Mouse (Mus musculus) left cerebral cortex, postnatal 25 days (tissue): ENCODE measurements around the gene D430042O09Rik. TPM values are rescaled to one million over a fixed set of nuclear protein-coding genes. Genes with fewer than 3 reads are reported as not detected.
A peak's percentile ranks its signal among the peaks of the same experiment; 100 is the strongest.

Experiments used
- DNase-seq, 2 experiments: peaks; one replicate each; pipeline ENCODE4 v3.0.0; 2022; ENCODE audit warnings: low spot score in 2 of 2, mixed read lengths in 1 of 2
- intact Hi-C: fragments of 180-260 bp; cut with DNase I; formaldehyde crosslinking; loops from one replicate; pipeline ENCODE4 v1.15.1; 2025
- total RNA-seq, 2 experiments: library from RNA; stranded (reverse); gene quantifications; 2 replicates each; pipeline ENCODE4 v1.2.3; 2021

D430042O09Rik gene
- total RNA-seq, 2 experiments from 2014 or later: 21.8 to 31.6 TPM

GRCm38 (mm10) chr7:125859564-125859963, 151.9 kb downstream of the D430042O09Rik start:
- DNase-seq: no peak
- intact Hi-C loops: no loop called here

- intact Hi-C loops: no loop called here
- no peak for DNase-seq
These were observed 152.7 kb downstream of the D430042O09Rik start for GRCm38 (mm10) chr7:125860421-125860820.

GRCm38 (mm10) chr7:125864026-125864425, 156.3 kb downstream of the D430042O09Rik start:
- no peak for DNase-seq
- intact Hi-C loops: no loop called here

GRCm38 (mm10) chr7:125865234-125865633, 157.5 kb downstream of the D430042O09Rik start:
- intact Hi-C loops: no loop called here

GRCm38 (mm10) chr7:125868570-125868969, 160.9 kb downstream of the D430042O09Rik start:
- intact Hi-C loops: no loop called here
- DNase-seq: no peak

More at GRCm38 (mm10) chr7:125865234-125865633, 157.5 kb downstream of the D430042O09Rik start:
- no peak for DNase-seq

GRCm38 (mm10) chr7:125871404-125872201, 163.9 kb downstream of the D430042O09Rik start:
- intact Hi-C loops: no loop called here
- DNase-seq: peak; percentile 36 to 72

- intact Hi-C loops: no loop called here
- DNase-seq: peak in 1 of 2 experiments; percentile 44
These were observed 164.5 kb downstream of the D430042O09Rik start for GRCm38 (mm10) chr7:125872202-125872580.

- intact Hi-C loops: no loop called here
- DNase-seq: no peak
These were observed 165.2 kb downstream of the D430042O09Rik start for GRCm38 (mm10) chr7:125872874-125873273.

- DNase-seq: no peak
- intact Hi-C loops: no loop called here
These were observed 166.3 kb downstream of the D430042O09Rik start for GRCm38 (mm10) chr7:125873971-125874495.

GRCm38 (mm10) chr7:125878040-125878439, 170.4 kb downstream of the D430042O09Rik start:
- DNase-seq: no peak
- intact Hi-C loops: no loop called here

- intact Hi-C loops: no loop called here
- no peak for DNase-seq
These were observed 175.5 kb downstream of the D430042O09Rik start for GRCm38 (mm10) chr7:125883232-125883631.

GRCm38 (mm10) chr7:125886116-125886680, 178.5 kb downstream of the D430042O09Rik start:
- DNase-seq: no peak
- intact Hi-C loops: no loop called here

- intact Hi-C loops: no loop called here
- DNase-seq: no peak
These were observed 179.4 kb downstream of the D430042O09Rik start for GRCm38 (mm10) chr7:125887124-125887523.

GRCm38 (mm10) chr7:125887761-125888160, 180.1 kb downstream of the D430042O09Rik start:
- intact Hi-C loops: loop anchor here (1.0 to 2.0 kb wide), 2 partner anchors 114 to 195 kb away; partner anchors contain the start of gene Gsg1l
- peak in 1 of 2 experiments; percentile 55 for DNase-seq

- peak; percentile 73 to 91 for DNase-seq
- intact Hi-C loops: loop anchor here (1.0 to 2.0 kb wide), 2 partner anchors 115 to 194 kb away; partner anchors contain the start of gene Gsg1l
These were observed 180.7 kb downstream of the D430042O09Rik start for GRCm38 (mm10) chr7:125888373-125888772.

GRCm38 (mm10) chr7:125893621-125894020, 185.9 kb downstream of the D430042O09Rik start:
- intact Hi-C loops: no loop called here
- DNase-seq: no peak

GRCm38 (mm10) chr7:125897059-125897458, 189.4 kb downstream of the D430042O09Rik start:
- DNase-seq: peak in 1 of 2 experiments; percentile 76
- intact Hi-C loops: loop anchor here (1.0 kb wide), 2 partner anchors 103 to 130 kb away; no protein-coding TSS in a partner anchor

- intact Hi-C loops: no loop called here
- peak; percentile 77 to 96 for DNase-seq
These were observed 191.3 kb downstream of the D430042O09Rik start for GRCm38 (mm10) chr7:125899036-125899435.

GRCm38 (mm10) chr7:125899916-125900315, 192.2 kb downstream of the D430042O09Rik start:
- intact Hi-C loops: no loop called here
- no peak for DNase-seq

GRCm38 (mm10) chr7:125900386-125901161, 192.9 kb downstream of the D430042O09Rik start:
- DNase-seq: peak in 1 of 2 experiments; percentile 25
- intact Hi-C loops: no loop called here
